Mouse (Mus musculus) spleen, adult 2 months (tissue): ENCODE measurements around the gene Dhcr24.

ENCODE experiments used
- CTCF ChIP-seq: fragments of 200-500 bp; IDR thresholded peaks from 2 replicates; pipeline ENCODE4 v1.5.1; 2011; ENCODE audit warnings: mild to moderate bottlenecking, inconsistent platforms; ENCODE audit not compliant: insufficient read depth, insufficient read length, insufficient replicate concordance; ENCODE audit errors: extremely low read depth
- POLR2A ChIP-seq: fragments of 200-500 bp; IDR thresholded peaks from 2 replicates; pipeline ENCODE4 v1.6.1; 2011; ENCODE audit warnings: low read depth, low read length, inconsistent platforms

- TF ChIP-seq CTCF (no peak), POLR2A (no peak)
Observed at GRCm38 (mm10) chr4:106564161-106564560, 3.3 kb downstream of the Dhcr24 start.
